Mouse (Mus musculus): ENCODE measurements around the gene Insr. TPM values are rescaled to one million over a fixed set of nuclear protein-coding genes. Genes with fewer than 3 reads are reported as not detected.

The Insr gene
- total and polyA plus RNA-seq, 3 experiments = 5.3 to 7.6 TPM; not detected in 1

DNA sequence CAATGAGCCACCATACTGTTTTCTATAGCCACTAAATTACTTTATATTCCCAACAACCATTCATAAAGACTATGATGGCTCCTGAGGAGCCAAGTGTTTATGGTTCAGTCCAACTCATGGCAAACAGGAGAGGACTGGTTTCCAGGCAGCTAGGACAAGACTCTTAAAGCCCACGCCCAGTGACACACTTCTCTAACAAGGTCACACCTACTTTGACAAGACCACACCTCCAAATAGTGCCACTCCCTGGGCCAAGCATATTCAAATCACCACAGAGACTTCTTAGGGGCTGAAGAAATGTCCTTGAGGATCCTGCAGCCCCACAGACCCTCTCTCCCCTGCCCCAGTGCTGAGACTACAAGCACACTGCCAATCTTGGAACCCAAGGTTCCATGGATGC lies 64.8 kb downstream of the Insr start:
- DNase-seq (ENCODE audit: low read depth, low spot score) = no peak
- H3K27me3 ChIP-seq (ENCODE audit: control insufficient read depth in 1 of 2, insufficient read depth in 2 of 2, low read length in 2 of 2) = no peaks in the 10 kb centered on the region
- H3K9ac ChIP-seq (ENCODE audit: control insufficient read depth, low read depth, low read length, poor library complexity, severe bottlenecking) = no peak overlapping the region
- no peak overlapping the region for H3K27ac ChIP-seq (ENCODE audit: control insufficient read depth, low read depth, low read length)
- H3K79me2 ChIP-seq (ENCODE audit: control insufficient read depth, insufficient read depth, low read length, poor library complexity) = peaks cover 1% of the 10 kb centered on the region; the same call in 1 of the 2 replicates
- no peak overlapping the region for H3K4me3 ChIP-seq (ENCODE audit: control insufficient read depth in 1 of 2, insufficient read depth in 1 of 2, low read depth in 2 of 2, low read length in 2 of 2)
- H3K9me3 ChIP-seq (replicated peaks; ENCODE audit: insufficient read depth, low read length) = no peaks in the 10 kb centered on the region
- TF ChIP-seq SIN3A (IDR thresholded peaks at IDR 0.05; ENCODE audit: low read length) = no peak
- TF ChIP-seq MYC (IDR thresholded peaks at IDR 0.05; ENCODE audit: low read depth, low read length) = no peak
- TF ChIP-seq MXI1 (IDR thresholded peaks at IDR 0.05; ENCODE audit: low read depth, low read length) = no peak
- TF ChIP-seq RCOR1 (IDR thresholded peaks at IDR 0.05; ENCODE audit: low read depth, low read length) = no peak
- no peak for TF ChIP-seq EP300 (IDR thresholded peaks at IDR 0.05; ENCODE audit: low read depth in 1 of 2, low read length in 2 of 2)
- no peak for TF ChIP-seq SMC3 (IDR thresholded peaks at IDR 0.05; ENCODE audit: low read depth, low read length)
- no peak for TF ChIP-seq RAD21 (IDR thresholded peaks at IDR 0.05; ENCODE audit: low read depth, low read length)
- no peak for TF ChIP-seq MAX (IDR thresholded peaks at IDR 0.05; ENCODE audit: low read length)
- TF ChIP-seq CHD1 (IDR thresholded peaks at IDR 0.05; ENCODE audit: low read depth, low read length) = no peak
- no peak for TF ChIP-seq MAZ (IDR thresholded peaks at IDR 0.05; ENCODE audit: low read depth, low read length)
- no peak for TF ChIP-seq NELFE (IDR thresholded peaks at IDR 0.05; ENCODE audit: low read depth, low read length)
- TF ChIP-seq ZC3H11A (IDR thresholded peaks at IDR 0.05; ENCODE audit: low read depth, low read length) = no peak
- TF ChIP-seq POLR2A (IDR thresholded peaks at IDR 0.05; ENCODE audit: control insufficient read depth in 1 of 2, insufficient read depth in 1 of 2, low read depth in 1 of 2, low read length in 2 of 2, poor library complexity in 1 of 2) = no peak
- no peak for TF ChIP-seq MAFK (IDR thresholded peaks at IDR 0.05; ENCODE audit: borderline replicate concordance, low read depth, low read length)
- TF ChIP-seq ZKSCAN1 (IDR thresholded peaks at IDR 0.05; ENCODE audit: low read depth, low read length) = no peak
- TF ChIP-seq BHLHE40 (IDR thresholded peaks at IDR 0.05; ENCODE audit: borderline replicate concordance, low read depth, low read length) = no peak
- no peak for TF ChIP-seq TCF12 (IDR thresholded peaks at IDR 0.05; ENCODE audit: low read depth, low read length)
- peaks cover 0 to 2% of the 10 kb centered on the region in 2 experiments; a peak in 1 of 4 replicates for H3K36me3 ChIP-seq (ENCODE audit: control insufficient read depth in 1 of 2, insufficient read depth in 2 of 2, low read length in 2 of 2)
- H3K4me1 ChIP-seq (ENCODE audit: control insufficient read depth in 1 of 2, insufficient read depth in 2 of 2, low read length in 2 of 2) = no peaks in the 10 kb centered on the region

DNA sequence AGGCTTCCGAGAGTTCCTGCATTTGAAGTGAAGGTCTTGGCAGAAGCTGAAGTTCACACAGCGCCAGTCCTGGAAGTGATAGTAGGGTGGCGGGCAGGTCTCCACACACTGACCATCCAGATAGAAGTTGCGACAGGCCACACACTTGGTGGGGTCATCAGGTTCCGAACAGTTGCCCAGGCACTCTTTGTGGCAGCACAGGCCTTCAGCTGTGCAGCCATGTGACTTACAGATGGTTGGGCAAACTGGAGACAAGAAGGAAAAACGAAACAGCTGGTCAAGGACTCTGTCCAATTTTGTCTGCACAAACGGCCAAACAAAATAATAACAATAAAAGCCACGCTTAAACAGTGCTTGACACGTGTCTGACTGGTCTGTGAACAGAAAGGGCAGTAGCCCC lies 68.0 kb downstream of the Insr start:
- DNase-seq (ENCODE audit: low read depth, low spot score) = no peak
- no peaks in the 10 kb centered on the region for H3K9me3 ChIP-seq (replicated peaks; ENCODE audit: insufficient read depth, low read length)
- H3K36me3 ChIP-seq (ENCODE audit: control insufficient read depth in 1 of 2, insufficient read depth in 2 of 2, low read length in 2 of 2) = no peaks in the 10 kb centered on the region; a peak in 1 of 4 replicates
- TF ChIP-seq ZC3H11A (IDR thresholded peaks at IDR 0.05; ENCODE audit: low read depth, low read length) (no peak), SIN3A (IDR thresholded peaks at IDR 0.05; ENCODE audit: low read length) (no peak), MYC (IDR thresholded peaks at IDR 0.05; ENCODE audit: low read depth, low read length) (no peak), KAT2A (conservative IDR thresholded peaks at IDR 0.05; ENCODE audit: low read depth, low read length) (no peak)
- H3K9ac ChIP-seq (ENCODE audit: control insufficient read depth, low read depth, low read length, poor library complexity, severe bottlenecking) = no peak overlapping the region
- H3K4me3 ChIP-seq (ENCODE audit: control insufficient read depth in 1 of 2, insufficient read depth in 1 of 2, low read depth in 2 of 2, low read length in 2 of 2) = no peak overlapping the region
- H3K4me1 ChIP-seq (ENCODE audit: control insufficient read depth in 1 of 2, insufficient read depth in 2 of 2, low read length in 2 of 2) = no peaks in the 10 kb centered on the region
- no peaks in the 10 kb centered on the region for H3K27me3 ChIP-seq (ENCODE audit: control insufficient read depth in 1 of 2, insufficient read depth in 2 of 2, low read length in 2 of 2)
- no peak overlapping the region for H3K27ac ChIP-seq (ENCODE audit: control insufficient read depth, low read depth, low read length)
- H3K79me2 ChIP-seq (ENCODE audit: control insufficient read depth, insufficient read depth, low read length, poor library complexity) = no peaks in the 10 kb centered on the region
